Mouse (Mus musculus) lung, postnatal 0 days (tissue): ENCODE results near the gene Il15ra.

Experiments used
- CTCF ChIP-seq: IDR thresholded peaks from 2 replicates; pipeline ENCODE4 v1.5.1; 2016; ENCODE audit warnings: antibody characterized with exemption, mild to moderate bottlenecking
- EP300 ChIP-seq: IDR thresholded peaks from 2 replicates; pipeline ENCODE4 v1.6.1; 2016; ENCODE audit warnings: antibody characterized with exemption, mild to moderate bottlenecking, control low read depth

GRCm38 (mm10) chr2:11706746-11707065 lies 1.6 kb downstream of the Il15ra start:
- TF ChIP-seq EP300 (no peak), CTCF (no peak)
